Mouse (Mus musculus) lung, postnatal 0 days (tissue): ENCODE measurements around the gene Susd3.

Source experiments
- CTCF ChIP-seq: IDR thresholded peaks from 2 replicates; pipeline ENCODE4 v1.5.1; 2016; ENCODE audit warnings: antibody characterized with exemption, mild to moderate bottlenecking
- EP300 ChIP-seq: IDR thresholded peaks from 2 replicates; pipeline ENCODE4 v1.6.1; 2016; ENCODE audit warnings: antibody characterized with exemption, mild to moderate bottlenecking, control low read depth

GRCm38 (mm10) chr13:49215504-49216219 is 32.8 kb downstream of the Susd3 start, which contains the start of gene Card19:
- TF ChIP-seq EP300 (no peak), CTCF (no peak)
